Mouse (Mus musculus): Measurements from ENCODE around the gene Lbhd2.

Gene Lbhd2

DNA sequence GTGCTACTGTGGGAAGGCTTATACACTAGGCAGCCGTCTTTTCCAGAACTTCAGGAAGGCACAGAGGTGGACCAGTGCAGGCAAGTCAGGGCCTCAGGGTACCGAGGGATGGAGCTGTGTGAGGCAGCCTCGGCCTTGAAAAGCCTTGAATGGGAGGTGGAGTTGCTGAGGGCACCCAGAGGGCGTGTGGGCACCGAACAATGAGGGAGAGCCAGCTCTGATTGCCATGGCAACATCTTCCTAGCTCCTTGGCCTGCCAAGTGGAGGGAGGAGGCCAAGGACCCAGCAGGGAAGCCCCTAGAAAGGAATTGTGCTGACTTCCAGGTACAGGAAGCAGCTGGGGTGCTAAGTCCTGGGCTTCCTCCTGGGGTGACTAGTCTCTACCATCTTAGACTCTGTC lies 3.0 kb downstream of the Lbhd2 start:
- DNase-seq (ENCODE audit: low spot score), result no peak

DNA sequence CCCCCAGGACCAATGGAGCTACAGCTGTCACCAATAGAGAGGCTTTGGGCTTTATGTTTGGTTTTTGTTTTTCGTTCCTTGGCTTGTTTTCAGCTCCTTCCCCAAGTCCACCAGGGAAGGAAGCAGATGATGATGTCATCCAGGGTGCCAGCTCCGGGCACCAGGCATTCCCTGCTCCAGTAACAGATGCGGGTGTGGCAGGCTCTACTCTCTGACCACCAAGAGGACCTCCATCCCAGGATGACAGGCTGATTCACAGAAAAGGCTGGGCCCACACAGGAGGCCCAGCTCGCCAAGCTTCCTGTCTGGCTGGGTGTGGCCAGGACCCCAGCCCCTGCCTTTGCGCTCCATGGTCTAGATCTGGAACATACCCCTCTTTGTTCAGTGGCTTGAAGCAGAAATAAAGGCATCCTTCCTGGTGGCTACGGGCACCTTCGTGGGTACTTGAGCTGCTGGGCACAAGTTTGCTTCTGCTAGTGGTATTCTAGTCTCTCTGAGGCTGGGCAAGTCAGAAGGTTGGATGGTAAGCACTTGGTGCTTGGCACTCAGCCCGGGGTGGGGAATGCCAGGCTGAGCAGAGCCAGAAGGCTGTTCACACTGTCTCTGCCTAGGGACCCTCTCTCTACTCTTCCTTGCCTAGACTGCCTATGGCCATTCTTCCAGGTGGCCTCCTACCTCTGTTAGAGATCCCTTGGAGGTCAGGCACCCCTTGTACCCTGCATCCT lies 5.2 kb downstream of the Lbhd2 start:
- DNase-seq (ENCODE audit: low spot score), result no peak

DNA sequence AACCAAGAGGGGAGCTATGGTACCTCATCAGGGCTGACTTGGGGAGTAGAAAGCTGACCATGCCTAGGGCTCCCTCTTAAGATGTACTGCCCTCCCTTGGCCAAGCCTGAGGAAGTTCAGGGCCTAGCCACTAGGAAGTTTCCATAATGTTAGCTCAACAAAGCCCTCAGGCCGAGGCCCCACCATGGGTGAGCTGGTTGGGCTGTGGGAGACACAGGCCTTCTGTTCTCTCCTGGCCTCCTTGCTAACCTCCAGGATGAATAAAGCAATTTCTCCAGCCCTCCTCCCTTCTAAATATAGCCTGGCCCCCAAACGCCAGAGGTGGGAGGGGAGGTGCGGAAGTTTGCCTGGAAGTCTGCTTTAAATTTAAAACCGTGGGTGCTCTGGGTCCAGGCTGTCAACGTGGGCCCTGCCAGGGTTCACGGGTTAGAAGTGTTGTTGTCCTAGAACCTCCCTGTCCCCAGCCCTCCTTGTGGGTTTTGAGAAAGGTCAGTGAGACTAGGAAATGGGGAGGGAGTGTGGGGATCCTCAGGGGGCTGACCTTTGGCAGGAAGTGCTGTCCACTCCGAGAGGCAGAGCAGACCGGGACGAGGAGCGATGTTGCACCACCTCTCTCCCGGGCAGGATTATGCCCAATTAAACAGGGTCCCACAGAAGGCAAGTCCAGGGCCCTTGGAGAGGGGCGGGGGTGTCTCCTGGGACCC lies 6.1 kb downstream of the Lbhd2 start:
- no peak for DNase-seq (ENCODE audit: low spot score)

DNA sequence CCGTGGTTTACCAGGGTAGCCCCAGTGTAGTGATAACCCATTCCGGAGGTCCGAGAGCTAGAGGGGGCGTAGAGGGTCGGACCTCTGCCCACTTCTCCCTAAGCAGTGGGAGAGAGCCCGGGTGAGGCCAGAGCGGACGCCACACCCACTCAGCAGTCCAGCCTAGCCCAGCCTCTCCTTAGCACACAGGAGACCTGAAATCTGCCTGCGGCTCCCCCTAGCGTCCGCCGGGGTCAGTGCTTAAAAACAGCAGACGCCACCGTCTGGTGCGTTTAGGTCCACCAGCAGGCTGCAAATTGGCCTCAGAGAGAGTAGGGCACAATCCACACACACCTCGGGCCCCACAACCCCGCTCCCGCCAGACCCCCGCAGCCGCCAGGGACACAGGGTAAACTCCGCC lies 6.7 kb downstream of the Lbhd2 start:
- peak; percentile 95 for DNase-seq (ENCODE audit: low spot score)

DNA sequence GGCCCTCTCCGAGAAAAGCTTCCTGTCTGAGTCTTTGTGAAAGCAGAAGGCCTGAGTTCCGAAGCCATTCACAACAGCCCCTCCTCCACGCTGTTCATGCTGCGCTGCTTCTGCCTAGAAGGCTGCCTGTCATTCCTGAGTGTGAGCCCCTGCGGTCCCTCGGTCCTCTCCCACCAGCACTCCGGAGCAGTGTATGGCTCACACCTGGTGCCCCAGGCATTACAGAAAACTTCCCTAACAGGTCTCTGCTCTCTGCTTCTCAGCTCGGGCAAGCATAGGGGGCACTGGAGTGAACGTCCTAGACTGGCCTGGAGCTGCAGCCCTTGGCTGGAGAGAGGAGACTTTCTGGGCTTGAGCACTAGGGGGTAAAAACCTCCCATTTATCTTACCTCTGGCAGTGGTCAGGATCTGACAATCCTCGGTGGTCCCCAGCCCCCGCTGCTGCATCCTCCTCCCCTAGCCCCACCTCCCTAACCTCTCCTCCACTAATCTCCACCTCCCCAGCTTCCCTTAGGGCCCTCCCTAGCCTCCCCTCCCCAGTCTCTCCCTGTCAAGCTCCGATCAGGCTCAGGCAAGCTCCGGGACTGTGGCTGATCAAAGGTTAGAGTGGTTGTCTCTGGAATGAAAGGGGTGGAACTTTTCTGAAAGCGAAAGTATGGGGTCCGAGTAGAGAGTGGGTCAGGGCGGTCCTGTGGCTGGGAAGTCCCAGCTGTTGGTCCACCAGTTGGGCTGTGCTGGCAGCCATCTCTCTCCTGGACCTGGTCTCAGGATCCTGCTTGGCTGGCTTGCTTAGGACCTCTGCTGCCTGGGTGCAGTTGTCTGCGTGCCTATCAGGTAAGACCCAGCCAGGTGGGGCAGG lies 10.5 kb downstream of the Lbhd2 start, which contains the start of gene Exoc3l4:
TSS of gene Exoc3l4 (plus strand) at position 97 of the 859 bp plus-strand sequence.
- DNase-seq (ENCODE audit: low spot score), result no peak

DNA sequence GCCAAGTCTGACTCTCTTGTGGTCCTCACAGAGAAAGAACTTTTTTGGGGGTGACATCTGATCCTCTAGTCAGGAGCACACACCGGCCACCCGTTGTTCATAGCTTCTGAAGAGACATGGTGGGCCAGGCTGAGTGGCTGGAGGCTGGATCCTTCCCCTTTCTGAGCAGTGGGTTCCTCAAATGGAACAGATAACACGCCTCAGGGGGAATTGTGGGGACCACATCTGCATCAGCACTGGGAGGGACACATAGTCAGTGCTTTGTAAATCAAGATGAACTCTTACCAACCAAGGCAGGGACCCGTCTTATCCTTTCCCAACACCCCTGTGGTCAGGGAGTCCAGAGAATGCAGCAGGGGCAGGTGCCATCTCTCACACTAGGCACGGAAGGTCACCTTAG lies 13.3 kb downstream of the Lbhd2 start:
- no peak for DNase-seq (ENCODE audit: low spot score)

DNA sequence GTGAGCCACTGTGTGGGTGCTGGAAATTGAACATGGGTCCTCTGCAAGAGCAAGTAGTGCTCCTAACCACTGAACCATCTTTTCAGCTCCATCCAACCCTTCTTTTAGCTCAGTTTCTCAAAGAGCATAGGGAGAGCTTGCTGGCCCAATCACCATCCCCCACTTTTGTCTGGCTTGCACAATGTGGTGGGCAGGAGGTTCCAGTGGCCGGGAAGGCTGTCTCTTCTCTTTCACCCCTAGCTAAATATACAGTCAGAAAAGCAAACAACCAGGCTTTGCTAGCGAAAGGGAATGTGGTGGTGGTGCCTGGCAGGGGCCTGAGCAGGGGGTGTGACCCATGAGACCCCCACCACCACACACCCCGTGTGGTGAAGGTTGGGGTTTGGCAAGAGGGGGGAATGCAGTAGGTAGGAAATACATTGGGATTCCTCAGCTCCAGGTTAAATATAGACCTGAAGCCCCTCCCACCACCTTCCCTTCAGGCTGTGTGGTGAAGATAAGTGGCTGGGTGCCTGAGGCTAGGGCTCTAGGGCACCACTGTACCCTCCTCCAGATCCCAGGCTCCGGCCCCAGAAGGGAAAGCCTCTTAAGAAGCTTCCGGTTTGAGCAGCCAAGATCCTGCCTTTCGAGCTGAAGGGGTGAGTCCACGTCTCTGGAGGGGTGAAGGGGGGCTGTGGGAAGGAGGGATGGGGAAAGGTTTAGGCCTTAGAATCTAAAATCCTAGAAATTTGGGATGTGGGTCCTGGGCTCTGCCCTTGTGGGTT lies 14.5 kb downstream of the Lbhd2 start:
- DNase-seq (ENCODE audit: low spot score), result no peak

DNA sequence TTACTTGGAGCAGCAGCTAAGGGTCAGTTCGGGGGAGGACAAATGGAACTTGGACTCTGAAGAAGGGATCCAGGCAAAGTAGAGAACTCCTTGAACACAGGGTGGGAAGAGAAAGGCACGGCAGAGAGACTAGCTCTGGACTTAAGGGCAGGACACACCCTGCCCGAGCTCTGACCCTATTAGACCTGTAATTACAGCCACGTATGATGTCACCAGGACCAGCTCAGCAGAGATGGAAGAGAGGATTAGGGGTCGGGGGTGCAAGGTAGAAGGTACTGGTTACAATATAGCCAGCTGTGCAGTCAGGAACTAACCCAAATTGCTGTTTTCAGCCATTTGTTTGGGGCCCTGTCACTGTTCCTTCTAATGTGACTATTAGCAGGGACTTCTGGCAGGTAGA lies 16.2 kb downstream of the Lbhd2 start:
- no peak for DNase-seq (ENCODE audit: low spot score)

DNA sequence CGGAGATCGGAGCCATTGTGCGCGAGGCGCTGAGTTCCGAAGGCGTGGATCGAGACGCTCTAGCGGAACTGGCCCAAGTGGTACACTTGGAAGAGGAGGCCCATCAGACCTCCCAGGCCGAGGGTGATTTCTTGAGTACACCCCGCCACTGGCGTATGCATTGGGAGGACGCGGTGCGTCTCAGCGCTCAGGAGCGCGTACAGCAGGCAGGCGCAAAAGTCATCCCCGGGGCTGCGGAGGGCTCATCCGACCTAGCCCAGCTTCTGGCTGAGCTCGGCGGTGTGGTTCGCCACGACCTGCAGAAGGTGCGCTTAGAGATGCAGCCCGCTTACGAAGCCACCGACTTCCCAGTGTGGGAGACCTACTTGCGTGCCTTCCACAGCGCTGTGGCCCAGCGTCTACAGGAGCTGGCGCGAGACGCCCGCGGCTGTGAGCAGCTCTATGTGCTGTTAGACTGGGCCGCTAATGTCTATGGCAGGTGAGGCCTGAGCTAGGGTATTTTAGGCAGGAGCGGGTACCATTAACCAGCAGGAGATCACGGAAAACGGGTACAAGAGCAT lies 17.0 kb downstream of the Lbhd2 start:
- no peak for DNase-seq (ENCODE audit: low spot score)

DNA sequence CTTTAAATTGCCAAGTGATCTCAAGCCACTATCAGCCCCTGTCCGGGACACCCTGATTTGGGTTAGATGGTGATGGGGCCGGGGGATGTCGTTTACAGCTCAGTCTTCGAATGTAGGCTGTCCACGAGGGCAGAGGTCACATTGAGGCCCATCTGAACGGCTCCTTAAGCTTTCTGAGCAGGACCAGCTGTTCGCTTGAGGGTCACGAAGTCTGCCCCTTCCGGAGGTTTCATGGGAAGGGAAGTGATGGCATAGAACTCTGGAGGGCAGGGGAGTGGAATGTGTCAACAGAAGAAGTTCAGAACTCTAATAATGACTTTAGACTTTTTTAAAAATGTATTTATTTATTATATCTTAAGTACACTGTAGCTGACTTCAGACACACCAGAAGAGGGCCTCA lies 17.9 kb downstream of the Lbhd2 start:
- DNase-seq (ENCODE audit: low spot score), result no peak

DNA sequence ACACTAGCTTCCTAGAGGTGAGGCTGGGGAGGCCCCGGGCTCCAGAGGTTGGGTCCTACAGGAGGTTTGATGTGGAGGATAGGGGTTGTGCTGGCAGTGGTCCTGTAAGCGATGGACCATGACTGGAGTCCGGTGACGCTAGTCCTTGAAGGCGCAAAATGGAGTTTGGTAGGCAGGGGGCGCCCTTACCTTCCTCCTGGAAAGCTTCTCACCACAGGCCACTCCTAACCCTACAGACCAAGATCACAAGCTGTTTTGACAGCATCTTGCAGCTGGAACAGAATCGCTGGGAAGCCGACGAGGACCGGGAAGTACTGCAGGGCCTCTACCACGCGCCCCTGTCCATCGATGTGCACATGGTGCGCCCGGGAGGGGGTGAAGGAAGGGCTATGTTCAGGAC lies 18.6 kb downstream of the Lbhd2 start:
- DNase-seq (ENCODE audit: low spot score), result peak; percentile 95

DNA sequence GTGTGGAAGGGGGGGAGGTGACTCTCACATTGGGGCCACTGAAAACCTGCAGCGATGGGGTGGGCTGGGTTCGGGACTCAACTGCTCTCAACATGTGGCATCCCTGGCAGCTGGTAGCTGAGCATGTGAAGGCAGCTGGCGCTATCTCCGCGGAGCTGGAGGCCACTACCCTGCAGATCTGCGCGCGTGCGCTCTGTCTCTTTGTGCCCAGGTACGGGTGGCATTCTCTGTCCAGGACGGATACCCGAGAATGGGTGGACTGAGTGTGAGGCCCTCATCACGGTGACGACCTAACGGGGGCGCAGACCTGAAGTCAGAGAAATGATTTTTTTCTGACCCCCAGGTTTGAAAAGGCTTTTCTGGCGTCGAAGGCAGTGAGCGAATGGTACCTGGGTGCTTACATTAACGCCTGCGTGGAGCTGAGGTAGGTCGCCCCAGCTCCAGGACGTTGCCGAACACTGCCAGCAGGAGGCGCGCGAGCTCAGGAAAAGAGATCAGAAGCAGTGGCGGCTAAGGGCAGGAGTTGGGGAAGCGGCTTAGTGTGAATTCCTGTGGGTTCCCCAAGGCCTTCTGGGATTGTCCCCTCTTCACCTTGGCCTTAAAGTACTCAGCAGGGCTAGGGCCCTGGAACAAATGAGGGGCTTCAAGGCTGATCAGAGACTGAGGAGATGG lies 19.3 kb downstream of the Lbhd2 start:
- DNase-seq (ENCODE audit: low spot score), result peak; percentile 98

DNA sequence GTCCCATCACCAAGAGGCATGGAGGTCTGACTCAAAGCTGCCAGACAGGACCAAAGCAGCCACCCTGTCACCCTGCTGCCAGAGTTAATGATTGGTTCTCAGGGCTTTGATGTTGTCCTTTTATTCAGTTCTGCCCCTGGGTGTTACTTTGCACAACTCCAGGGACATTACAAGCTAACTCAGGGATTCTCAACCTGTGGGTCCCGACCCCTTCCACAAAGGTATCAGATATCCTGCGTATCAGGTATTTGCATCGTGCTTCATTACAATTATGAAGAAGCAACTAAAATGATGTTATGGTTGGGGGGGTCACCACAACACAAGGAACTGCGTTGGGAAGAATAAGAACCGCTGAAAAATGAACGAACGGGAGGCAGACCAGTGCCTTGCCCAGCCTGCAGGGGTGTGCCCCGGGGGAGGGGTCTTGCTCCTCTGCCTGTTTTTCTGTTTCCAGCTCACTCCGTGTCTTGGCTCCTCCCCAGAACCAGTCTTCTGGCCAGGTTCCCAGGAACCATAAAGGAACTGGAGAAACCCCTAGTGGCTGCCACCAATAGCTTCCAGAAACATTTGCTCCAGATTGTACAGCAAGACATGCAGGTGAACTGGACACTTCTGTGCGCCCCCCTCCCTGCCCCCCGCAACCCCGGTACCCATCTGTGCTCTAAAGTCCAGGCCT lies 21.0 kb downstream of the Lbhd2 start:
- DNase-seq (ENCODE audit: low spot score), result no peak

DNA sequence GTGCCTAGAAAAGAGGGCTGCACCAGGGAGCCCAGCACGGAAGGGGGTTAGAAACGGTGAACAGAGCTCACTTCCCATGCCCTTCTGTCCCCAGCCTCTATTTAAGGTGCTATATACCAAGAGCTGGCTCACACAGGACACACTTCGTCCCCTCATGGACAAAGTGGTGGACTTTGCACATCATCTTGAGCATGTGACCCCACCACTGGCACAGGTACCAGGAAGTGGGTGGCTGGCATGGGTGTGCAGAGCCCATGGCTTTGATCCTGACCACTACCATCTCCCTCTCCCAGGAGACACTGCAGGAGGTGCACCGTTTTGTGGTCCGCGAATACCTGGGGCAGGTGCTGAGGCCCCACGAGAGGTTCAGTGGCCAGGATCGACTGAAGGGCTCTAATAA lies 21.8 kb downstream of the Lbhd2 start:
- DNase-seq (ENCODE audit: low spot score), result no peak

DNA sequence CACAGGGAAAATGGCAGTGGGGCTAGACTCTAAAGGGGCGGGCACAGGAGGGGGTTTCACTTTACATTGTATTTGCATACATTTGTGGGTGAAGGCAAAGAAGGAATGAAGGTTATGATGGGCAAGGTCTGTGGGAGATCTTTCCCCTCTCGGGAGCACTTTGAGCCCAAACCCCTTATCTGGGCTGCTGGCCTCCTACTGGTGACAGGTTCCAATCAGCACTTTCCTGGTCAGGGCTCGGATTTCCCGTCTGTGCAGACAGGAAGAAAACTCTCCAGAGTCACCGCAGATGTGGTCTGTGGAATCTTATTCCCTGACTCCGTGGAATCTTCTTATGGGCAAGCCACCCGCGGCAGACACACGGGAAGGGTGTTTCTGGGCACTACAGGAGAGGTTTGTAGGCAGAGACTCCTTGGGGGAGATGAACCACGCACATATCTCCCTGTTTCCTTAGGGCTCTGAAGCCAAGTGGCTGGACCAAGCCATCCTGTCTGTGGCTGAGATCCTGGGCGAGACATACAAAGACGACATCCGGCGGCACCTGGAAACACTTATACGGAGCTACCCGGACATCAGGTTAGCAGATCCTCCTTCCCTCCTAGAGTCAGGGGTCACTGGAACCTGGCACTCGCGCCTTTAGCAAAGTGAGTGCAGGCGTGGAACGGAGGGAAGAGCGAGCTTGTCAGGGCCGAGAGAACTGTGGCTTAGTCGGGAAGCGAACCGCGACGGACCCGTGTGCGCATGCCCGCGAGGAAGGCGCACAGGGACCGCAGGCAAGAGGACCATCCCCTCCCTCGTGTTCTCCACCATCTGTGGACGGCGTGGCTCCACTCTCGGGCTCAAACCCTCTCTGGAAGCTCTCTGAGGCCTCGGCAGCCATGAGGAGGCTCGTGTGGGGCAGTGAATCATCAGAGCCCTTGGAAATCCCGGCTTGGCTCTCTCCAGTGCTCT lies 22.6 kb downstream of the Lbhd2 start:
- no peak for DNase-seq (ENCODE audit: low spot score)

DNA sequence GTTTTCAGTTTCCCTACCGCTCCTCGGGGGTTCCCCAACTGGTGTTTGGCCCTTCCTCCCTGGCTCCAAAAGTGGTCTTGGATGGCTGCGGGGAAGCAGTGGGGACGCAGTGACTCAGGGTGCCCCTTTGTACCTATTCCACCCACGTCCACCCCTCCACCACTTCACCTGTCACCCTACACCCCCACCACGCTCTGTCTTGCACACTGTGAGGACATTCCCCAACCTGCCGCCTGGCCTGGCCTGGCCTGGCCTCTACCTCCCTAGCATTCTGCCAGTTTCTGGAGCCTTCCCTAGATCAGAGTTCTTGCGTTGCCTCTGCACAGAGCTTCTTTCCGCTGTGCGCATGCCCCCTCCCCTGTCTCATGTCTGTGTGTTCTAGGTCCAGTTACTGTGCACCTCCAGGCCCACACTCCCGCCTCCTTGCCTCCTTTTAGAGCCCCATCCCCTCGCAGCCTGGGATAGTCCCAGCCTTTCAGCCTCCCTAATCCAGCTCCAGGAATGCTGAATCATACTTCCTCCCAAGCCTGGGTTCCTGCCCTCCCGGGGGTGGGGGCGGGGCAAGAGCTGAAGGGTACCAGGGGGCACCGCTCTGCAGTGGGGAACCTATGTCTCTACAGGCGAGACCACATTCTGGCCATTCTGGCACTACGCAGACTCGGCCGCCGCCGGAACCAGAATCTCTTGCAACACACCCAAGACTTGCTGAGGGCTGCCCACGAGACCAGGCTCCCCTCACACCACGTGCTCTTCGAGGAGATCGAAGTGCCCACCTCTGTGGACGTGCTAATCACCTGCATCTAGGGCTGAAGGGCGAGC lies 23.6 kb downstream of the Lbhd2 start:
- no peak for DNase-seq (ENCODE audit: low spot score)

DNA sequence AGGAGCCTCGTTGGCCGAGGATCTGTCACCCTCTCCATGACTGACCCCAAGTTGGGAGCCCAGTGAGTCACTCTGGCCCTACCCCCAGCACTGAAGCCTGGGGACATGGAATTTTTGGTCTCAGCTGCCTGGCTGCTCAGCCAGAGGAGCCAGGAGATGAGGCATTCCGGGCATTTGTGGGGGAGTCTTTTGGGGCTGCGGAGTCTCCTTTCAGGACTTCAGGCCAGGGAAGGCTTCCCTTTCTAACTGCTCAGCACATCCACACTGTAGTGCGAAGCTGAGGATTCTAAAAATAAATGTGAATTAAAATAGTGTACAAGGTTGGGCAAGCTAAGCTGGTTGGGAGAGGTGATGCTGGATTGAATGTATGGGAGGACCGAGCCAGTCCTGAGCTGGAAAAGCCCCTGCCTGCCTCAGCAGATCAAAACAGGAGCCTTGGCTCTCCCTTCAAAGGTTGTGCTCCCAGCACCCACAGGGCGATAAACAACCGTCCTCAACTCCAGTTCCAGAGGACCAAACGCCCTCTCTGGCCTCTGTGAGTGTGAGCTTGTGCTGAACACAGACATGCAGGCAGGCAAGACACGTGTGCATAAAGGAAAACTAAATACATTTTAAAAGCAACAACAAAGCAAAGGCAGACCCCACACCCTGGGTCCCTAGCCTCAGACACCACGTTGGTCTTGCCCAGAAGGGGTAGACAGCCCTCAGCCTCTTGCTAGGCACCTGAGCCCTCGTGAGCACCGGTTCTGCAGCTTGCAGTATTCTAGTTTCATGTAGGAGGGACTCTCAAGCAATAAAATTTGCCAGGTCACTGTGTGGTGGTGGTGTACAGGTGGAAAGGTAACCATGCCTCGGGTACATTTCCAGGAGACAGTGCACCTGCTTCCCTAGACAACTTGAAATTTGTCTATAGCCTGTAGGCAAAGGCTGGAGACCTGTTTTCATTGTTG lies 24.5 kb downstream of the Lbhd2 start:
- no peak for DNase-seq (ENCODE audit: low spot score)

All from testis, postnatal 10 days (tissue).